Comparison of ENCODE assay signal across 10 mouse cellular contexts in the genomic region with DNA sequence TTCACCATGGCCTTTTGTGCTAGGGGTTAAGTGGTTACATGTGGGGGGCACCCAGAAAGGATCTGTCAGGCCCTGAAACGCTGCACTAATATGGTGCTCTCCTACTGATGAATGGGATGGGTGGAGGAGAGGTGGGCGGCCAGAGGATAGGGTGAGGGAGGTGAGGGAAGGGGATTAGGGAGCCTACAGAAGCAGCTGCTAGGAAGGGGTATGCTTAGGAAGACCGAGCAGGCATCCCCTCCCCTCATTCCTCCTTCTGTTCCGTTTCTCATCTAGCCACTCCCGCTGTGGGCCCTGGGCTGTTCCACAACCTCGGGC. TPM values are rescaled to one million over a fixed set of nuclear protein-coding genes. Genes with fewer than 3 reads are reported as not detected.
DNase-seq lines count a peak whose midpoint lies in the region; ATAC-seq and TF ChIP-seq lines count a peak whose summit lies in the region.
"Had no signal": no experiment of that assay in that cellular context is flagged by ENCODE, and none has a peak within 500 bp of the region (broad histone marks: within the 10 kb centered on the region; RNA-seq: fewer than 3 reads in every experiment).

No protein-coding gene starts in this region.

- H3K4me3 ChIP-seq in layer of hippocampus, adult 2 months: peak overlapping the region; percentile 37
- H3K4me3 ChIP-seq in forebrain, embryonic 12.5 days (replicated peaks): no peak overlapping the region
- H3K4me3 ChIP-seq in intestine, embryonic 16.5 days (ENCODE audit: low read length): no peak overlapping the region
- H3K4me3 ChIP-seq in neural tube, embryonic 14.5 days (ENCODE audit: low read depth, low read length): no peak overlapping the region

- no peak for TF ChIP-seq CTCF in layer of hippocampus, adult 2 months (conservative IDR thresholded peaks at IDR 0.05)

- no peak overlapping the region for H3K9ac ChIP-seq in forebrain, embryonic 12.5 days
- 0 out of 2 replicates have a peak overlapping the region, but pooled peaks have one; percentile 41 for H3K9ac ChIP-seq in intestine, embryonic 16.5 days (ENCODE audit: low read depth, low read length)
- H3K9ac ChIP-seq in neural tube, embryonic 14.5 days (replicated peaks; ENCODE audit: low read depth, low read length): no peak overlapping the region

- H3K27me3 ChIP-seq in forebrain, embryonic 12.5 days: peaks cover 54% of the 10 kb centered on the region
- H3K27me3 ChIP-seq in intestine, embryonic 16.5 days (replicated peaks; ENCODE audit: control insufficient read depth, insufficient read depth, low read length): no peaks in the 10 kb centered on the region
- H3K27me3 ChIP-seq in neural tube, embryonic 14.5 days (ENCODE audit: control insufficient read depth, insufficient read depth, low read length): no peaks in the 10 kb centered on the region

- H3K4me2 ChIP-seq in forebrain, embryonic 12.5 days: peak overlapping the region; percentile 42
- H3K4me2 ChIP-seq in intestine, embryonic 16.5 days (ENCODE audit: low read depth, low read length): peak overlapping the region; percentile 41; the same call in 1 of the 2 replicates
- H3K4me2 ChIP-seq in neural tube, embryonic 14.5 days (ENCODE audit: low read depth, low read length): peak overlapping the region; percentile 9; the same call in 1 of the 2 replicates

- no peak for DNase-seq in layer of hippocampus, adult 2 months (ENCODE audit: low spot score in 2 of 2)
- DNase-seq in layer of hippocampus, adult 18-20 months (ENCODE audit: low spot score in 2 of 2): no peak
- no peak for DNase-seq in adrenal gland, adult 2 months
- DNase-seq in layer of hippocampus, postnatal 10 days (ENCODE audit: low spot score in 2 of 2): no peak
- DNase-seq: gastrocnemius, postnatal 25 days; thymus, adult 18-20 months had no signal

- 0% methylated on average over 6 of the region's 6 CpGs for WGBS in forebrain, embryonic 12.5 days
- 18% methylated on average over 6 of the region's 6 CpGs for WGBS in intestine, embryonic 16.5 days
- 6% methylated on average over 6 of the region's 6 CpGs for WGBS in neural tube, embryonic 14.5 days

- peak overlapping the region; percentile 36; the same call in 1 of the 2 replicates for H3K27ac ChIP-seq in layer of hippocampus, adult 2 months
- H3K27ac ChIP-seq in forebrain, embryonic 12.5 days: peak overlapping the region; percentile 74
- no peak overlapping the region for H3K27ac ChIP-seq in intestine, embryonic 16.5 days (ENCODE audit: low read length)
- no peak overlapping the region for H3K27ac ChIP-seq in neural tube, embryonic 14.5 days (ENCODE audit: low read depth, low read length)

- H3K36me3 ChIP-seq in forebrain, embryonic 12.5 days (replicated peaks): no peaks in the 10 kb centered on the region
- H3K36me3 ChIP-seq in intestine, embryonic 16.5 days (ENCODE audit: control insufficient read depth, insufficient read depth, low read length): no peaks in the 10 kb centered on the region
- no peaks in the 10 kb centered on the region for H3K36me3 ChIP-seq in neural tube, embryonic 14.5 days (ENCODE audit: control insufficient read depth, insufficient read depth, low read length)

- no peaks in the 10 kb centered on the region for H3K9me3 ChIP-seq in forebrain, embryonic 12.5 days
- no peaks in the 10 kb centered on the region for H3K9me3 ChIP-seq in intestine, embryonic 16.5 days (ENCODE audit: control insufficient read depth, low read length)
- no peaks in the 10 kb centered on the region for H3K9me3 ChIP-seq in neural tube, embryonic 14.5 days (ENCODE audit: control insufficient read depth, low read length)

- no peak; the same call in 1 of the 2 replicates for ATAC-seq in forebrain, embryonic 12.5 days (ENCODE audit: low FRiP score)
- ATAC-seq in intestine, embryonic 16.5 days: peak; percentile 16; the same call in 1 of the 2 replicates
- peak; percentile 58; the same call in 1 of the 2 replicates for ATAC-seq in neural tube, embryonic 14.5 days (ENCODE audit: low read depth)
- no peak for ATAC-seq in CD4-positive, CD25-positive, alpha-beta regulatory T cell, adult 4 months

- peaks cover 19% of the 10 kb centered on the region for H3K4me1 ChIP-seq in forebrain, embryonic 12.5 days
- H3K4me1 ChIP-seq in intestine, embryonic 16.5 days (ENCODE audit: control insufficient read depth, insufficient read depth, low read length): peaks cover 6% of the 10 kb centered on the region
- peaks cover 6% of the 10 kb centered on the region; the same call in 1 of the 2 replicates for H3K4me1 ChIP-seq in neural tube, embryonic 14.5 days (ENCODE audit: control insufficient read depth, insufficient read depth, low read length)

RNA-seq across cellular contexts. Expression of gene 5730409E04Rik, which starts 7.2 kb away (rescaled TPM):
- 10 to 100 TPM; 64.3 to 72.3 TPM for total RNA-seq in layer of hippocampus, adult 2 months (2021)
- total RNA-seq in layer of hippocampus, adult 18-20 months (2021): 10 to 100 TPM; 70.4 to 71.1 TPM
- polyA plus RNA-seq in forebrain, embryonic 12.5 days (2016; fragmentation: Nextera tagmentation; extraction: Ambion mirVana): 1.3 and 2.6 TPM in 2 replicates
- 1.7 and 1.9 TPM in 2 replicates for polyA plus RNA-seq in intestine, embryonic 16.5 days (2015; fragmentation: Nextera tagmentation; extraction: Ambion mirVana)
- polyA plus RNA-seq in neural tube, embryonic 14.5 days (2014; fragmentation: Nextera tagmentation; extraction: Ambion mirVana): 16.5 and 23.7 TPM in 2 replicates
- total RNA-seq in adrenal gland, adult 2 months (2021): 10 to 100 TPM in 1 of 2 experiments, 1 to 10 TPM in 1; 8.1 to 19.0 TPM
- 19.3 and 20.7 TPM in 2 replicates for polyA plus RNA-seq in adrenal gland, adult 2 months (2012; rRNA removed)
- 10 to 100 TPM; 57.3 to 58.1 TPM for total RNA-seq in layer of hippocampus, postnatal 10 days (2021)
- under 1 TPM; 0.36 to 0.82 TPM for polyA plus RNA-seq in CD4-positive, CD25-positive, alpha-beta regulatory T cell, adult 4 months (2017; shearing (Covaris generic))

RNA-seq across cellular contexts. Expression of gene Clspn, which starts 45.7 kb away (rescaled TPM):
- total RNA-seq in layer of hippocampus, adult 2 months (2021): 1 to 10 TPM; 1.6 to 2.2 TPM
- under 1 TPM; 0.87 to 0.91 TPM for total RNA-seq in layer of hippocampus, adult 18-20 months (2021)
- polyA plus RNA-seq in forebrain, embryonic 12.5 days (2016; fragmentation: Nextera tagmentation; extraction: Ambion mirVana): 47.8 and 49.3 TPM in 2 replicates
- 20.8 and 26.5 TPM in 2 replicates for polyA plus RNA-seq in intestine, embryonic 16.5 days (2015; fragmentation: Nextera tagmentation; extraction: Ambion mirVana)
- 3.0 and 3.4 TPM in 2 replicates for polyA plus RNA-seq in neural tube, embryonic 14.5 days (2014; fragmentation: Nextera tagmentation; extraction: Ambion mirVana)
- total RNA-seq in adrenal gland, adult 2 months (2021): under 1 TPM; 0.66 to 0.97 TPM
- 0.11 and 0.19 TPM in 2 replicates for polyA plus RNA-seq in adrenal gland, adult 2 months (2012; rRNA removed)
- 1 to 10 TPM; 1.9 to 3.2 TPM for total RNA-seq in layer of hippocampus, postnatal 10 days (2021)
- 1 to 10 TPM; 3.3 to 4.1 TPM for polyA plus RNA-seq in CD4-positive, CD25-positive, alpha-beta regulatory T cell, adult 4 months (2017; shearing (Covaris generic))

Comparison
In these comparisons a context has a peak if more than half of its experiments do, and no peak if none do; other contexts are left out.
1. H3K27ac ChIP-seq: peak in layer of hippocampus, adult 2 months (single experiment) and forebrain, embryonic 12.5 days (single experiment); none in intestine, embryonic 16.5 days (single experiment) and neural tube, embryonic 14.5 days (single experiment).
2. ATAC-seq: peak in intestine, embryonic 16.5 days (single experiment) and neural tube, embryonic 14.5 days (single experiment); none in forebrain, embryonic 12.5 days (single experiment) and CD4-positive, CD25-positive, alpha-beta regulatory T cell, adult 4 months (single experiment).
3. Peak in every context shown above with its lines, with median percentiles within 50 percentile points of each other: H3K4me2 ChIP-seq.